Comparison of ENCODE assay signal across 18 mouse cellular contexts in the genomic region with DNA sequence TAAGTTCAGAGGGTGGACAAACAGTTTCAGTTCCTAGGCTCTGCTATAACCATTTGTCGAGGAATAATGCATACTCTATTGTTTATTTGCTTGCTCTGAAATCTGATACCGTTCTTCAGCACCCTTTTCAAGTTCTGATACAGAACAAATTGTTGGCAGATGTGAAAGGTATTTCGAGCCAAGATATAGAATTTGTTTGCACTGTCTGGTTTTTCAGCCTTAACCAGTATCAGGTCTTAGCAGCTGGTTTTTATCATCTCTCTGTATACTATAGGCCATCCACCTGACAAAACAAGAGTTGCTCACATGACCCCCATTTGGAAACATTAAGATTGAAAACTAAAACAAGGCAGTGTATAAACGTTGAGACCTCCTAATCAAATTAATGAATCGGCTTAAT.
DNase-seq lines count a peak whose midpoint lies in the region; ATAC-seq lines count a peak whose summit lies in the region.
"Had no signal": no experiment of that assay in that cellular context is flagged by ENCODE, and none has a peak within 500 bp of the region (broad histone marks: within the 10 kb centered on the region; RNA-seq: fewer than 3 reads in every experiment).

No protein-coding gene starts in this region.

- H3K9ac ChIP-seq in lung, embryonic 15.5 days: no peak overlapping the region
- no peak overlapping the region for H3K9ac ChIP-seq in stomach, embryonic 16.5 days (ENCODE audit: low read length)
- no peak overlapping the region for H3K9ac ChIP-seq in midbrain, embryonic 11.5 days (ENCODE audit: low read length)
- H3K9ac ChIP-seq: forebrain, embryonic 15.5 days; hindbrain, embryonic 15.5 days; midbrain, embryonic 12.5 days had no signal

- DNase-seq in lung, postnatal 4 days: no peak
- DNase-seq in embryo, embryonic 11 days: peak; percentile 69
- peak; percentile 10 for DNase-seq in forelimb bud, embryonic 11.5 days (ENCODE audit: low read depth, low spot score)
- DNase-seq in right cerebral cortex, adult 2 months (ENCODE audit: low spot score in 2 of 2): no peak
- no peak for DNase-seq in midbrain, embryonic 11.5 days (ENCODE audit: low spot score, missing footprints)
- DNase-seq: cerebellum, adult 11-12 months; heart, postnatal 14 days; kidney, adult 9 months; kidney, postnatal 4 days; right cerebral cortex, postnatal 25 days; thymus, adult 18-20 months had no signal

- 0 out of 2 replicates have a peak overlapping the region, but pooled peaks have one; percentile 3 for H3K4me2 ChIP-seq in lung, embryonic 15.5 days
- H3K4me2 ChIP-seq in stomach, embryonic 16.5 days (ENCODE audit: low read depth, low read length): peak overlapping the region; percentile 19; the same call in 1 of the 2 replicates
- H3K4me2 ChIP-seq in midbrain, embryonic 11.5 days: no peak overlapping the region
- H3K4me2 ChIP-seq: forebrain, embryonic 15.5 days; heart, embryonic 11.5 days; hindbrain, embryonic 15.5 days; midbrain, embryonic 12.5 days had no signal

- no peak overlapping the region for H3K4me3 ChIP-seq in lung, embryonic 15.5 days
- no peak overlapping the region for H3K4me3 ChIP-seq in stomach, embryonic 16.5 days (replicated peaks; ENCODE audit: low read length)
- no peak overlapping the region for H3K4me3 ChIP-seq in midbrain, embryonic 11.5 days (ENCODE audit: low read depth, low read length)
- H3K4me3 ChIP-seq: erythroblast, embryonic 14.5 days; forebrain, embryonic 15.5 days; hindbrain, embryonic 15.5 days; midbrain, embryonic 12.5 days had no signal

- peak; percentile 73; the same call in 1 of the 2 replicates for ATAC-seq in lung, embryonic 15.5 days (ENCODE audit: borderline replicate concordance, extremely low read depth, low FRiP score, low TSS enrichment)
- peak; percentile 53; the same call in 1 of the 2 replicates for ATAC-seq in stomach, embryonic 16.5 days (ENCODE audit: insufficient read depth, low FRiP score)
- ATAC-seq in midbrain, embryonic 11.5 days (ENCODE audit: low FRiP score): no peak
- ATAC-seq: forebrain, embryonic 15.5 days had no signal

- H3K27me3 ChIP-seq in lung, embryonic 15.5 days: no peaks in the 10 kb centered on the region
- H3K27me3 ChIP-seq in stomach, embryonic 16.5 days (ENCODE audit: control insufficient read depth, insufficient read depth, low read length): no peaks in the 10 kb centered on the region
- H3K27me3 ChIP-seq in midbrain, embryonic 11.5 days (ENCODE audit: control insufficient read depth, insufficient read depth, low read length): no peaks in the 10 kb centered on the region
- H3K27me3 ChIP-seq: forebrain, embryonic 15.5 days; hindbrain, embryonic 15.5 days; midbrain, embryonic 12.5 days had no signal

- H3K9me3 ChIP-seq in lung, embryonic 15.5 days: no peaks in the 10 kb centered on the region
- H3K9me3 ChIP-seq in stomach, embryonic 16.5 days (replicated peaks; ENCODE audit: control insufficient read depth, low read length): no peaks in the 10 kb centered on the region
- H3K9me3 ChIP-seq in midbrain, embryonic 11.5 days (ENCODE audit: control insufficient read depth, low read length): no peaks in the 10 kb centered on the region
- H3K9me3 ChIP-seq: forebrain, embryonic 15.5 days; hindbrain, embryonic 15.5 days; midbrain, embryonic 12.5 days had no signal

- H3K4me1 ChIP-seq in lung, embryonic 15.5 days: no peaks in the 10 kb centered on the region
- H3K4me1 ChIP-seq in stomach, embryonic 16.5 days (ENCODE audit: control insufficient read depth, insufficient read depth, low read length): peaks cover 3% of the 10 kb centered on the region; the same call in 1 of the 2 replicates
- no peaks in the 10 kb centered on the region for H3K4me1 ChIP-seq in midbrain, embryonic 11.5 days (ENCODE audit: control insufficient read depth, insufficient read depth, low read length)
- H3K4me1 ChIP-seq: forebrain, embryonic 15.5 days; hindbrain, embryonic 15.5 days; midbrain, embryonic 12.5 days had no signal

- 18% methylated on average over 5 of the region's 5 CpGs for WGBS in lung, embryonic 15.5 days
- WGBS in stomach, embryonic 16.5 days: 14% methylated on average over 5 of the region's 5 CpGs
- WGBS in midbrain, embryonic 11.5 days: 74% methylated on average over 5 of the region's 5 CpGs

- no peaks in the 10 kb centered on the region for H3K36me3 ChIP-seq in lung, embryonic 15.5 days
- no peaks in the 10 kb centered on the region for H3K36me3 ChIP-seq in stomach, embryonic 16.5 days (ENCODE audit: control insufficient read depth, insufficient read depth, low read length)
- no peaks in the 10 kb centered on the region for H3K36me3 ChIP-seq in midbrain, embryonic 11.5 days (ENCODE audit: control insufficient read depth, insufficient read depth, low read length)
- H3K36me3 ChIP-seq: forebrain, embryonic 15.5 days; hindbrain, embryonic 15.5 days; midbrain, embryonic 12.5 days had no signal

- H3K27ac ChIP-seq in lung, embryonic 15.5 days: no peak overlapping the region
- no peak overlapping the region for H3K27ac ChIP-seq in stomach, embryonic 16.5 days (ENCODE audit: low read length)
- H3K27ac ChIP-seq in midbrain, embryonic 11.5 days (ENCODE audit: low read depth, low read length): no peak overlapping the region
- H3K27ac ChIP-seq: forebrain, embryonic 15.5 days; hindbrain, embryonic 15.5 days; midbrain, embryonic 12.5 days had no signal

Comparison
In these comparisons a context has a peak if more than half of its experiments do, and no peak if none do; other contexts are left out.
1. DNase-seq: peak in embryo, embryonic 11 days (single experiment) and forelimb bud, embryonic 11.5 days (single experiment); none in lung, postnatal 4 days (0 of 2), right cerebral cortex, adult 2 months (0 of 2) and midbrain, embryonic 11.5 days (single experiment).